Mouse (Mus musculus) telencephalon, adult 2 months (tissue): ENCODE results near the gene Nat8f6.
"Not testable (repeated sequence)": the region's sequence is repeated elsewhere in the genome, so short reads cannot be mapped to it uniquely, and the experiment has no call there.

Source experiments
- DNase-seq: peaks from one replicate; pipeline ENCODE4 v3.0.0-alpha.2; 2011; ENCODE audit warnings: low read depth, low spot score

The Nat8f6 gene

GRCm38 (mm10) chr6:85820837-85821236, at the start of gene Nat8f6, which contains the start of gene Nat8f5:
Nat8f6 (minus strand) TSS chr6:85820954.
Nat8f5 (minus strand) TSS chr6:85820972.
- no peak for DNase-seq

- not testable (repeated sequence) for DNase-seq
These were observed 48.3 kb upstream of the Nat8f6 start, which contains the start of gene Nat8f2 for GRCm38 (mm10) chr6:85869006-85869405. Nat8f2 (minus strand) TSS chr6:85869158.

DNA sequence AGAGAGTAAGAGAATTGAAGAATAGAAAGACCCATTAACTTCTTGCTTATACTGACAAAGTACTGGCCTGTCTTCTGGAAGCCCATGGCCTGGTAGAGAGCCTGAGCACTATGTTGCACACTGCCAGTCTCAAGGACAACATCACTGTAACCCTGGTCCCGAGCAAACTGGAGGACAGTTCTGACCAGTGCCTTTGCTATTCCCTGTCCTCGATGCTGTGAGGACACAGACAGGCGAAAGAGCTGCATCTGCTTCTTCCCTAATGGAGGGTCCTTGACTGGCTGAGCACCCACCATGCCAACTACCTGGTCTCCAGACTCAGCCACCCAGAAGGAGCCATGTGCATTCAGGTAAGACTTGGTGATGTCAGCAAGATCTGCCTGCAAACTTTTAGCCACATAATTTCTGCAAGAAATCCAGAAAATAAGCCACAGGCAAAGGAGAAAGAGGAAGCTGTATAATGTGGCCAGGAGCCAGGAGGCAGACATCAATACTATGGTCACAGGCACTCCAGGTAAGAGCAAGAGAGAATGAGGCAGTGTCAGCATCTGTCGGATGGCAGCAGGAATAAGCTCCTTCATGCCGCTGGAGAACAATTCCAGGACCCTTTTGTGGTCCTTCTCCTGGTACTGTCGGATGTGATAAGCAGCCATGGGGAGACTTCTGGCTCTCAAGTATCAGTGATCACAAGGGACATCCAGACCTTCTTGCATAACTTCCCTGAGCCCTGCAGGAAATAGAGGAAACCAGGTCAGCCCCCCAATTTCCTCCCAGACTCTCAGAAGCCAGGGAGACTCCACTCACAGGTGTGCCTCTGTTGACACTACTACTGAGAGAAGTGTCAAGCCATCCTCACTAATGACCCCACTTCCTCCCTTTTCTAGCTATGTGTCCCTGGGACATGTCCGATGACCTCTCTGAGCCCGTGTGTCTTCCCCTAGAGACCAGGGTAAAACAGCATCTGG, 47.3 kb upstream of the Nat8f6 start:
- no peak for DNase-seq

DNA sequence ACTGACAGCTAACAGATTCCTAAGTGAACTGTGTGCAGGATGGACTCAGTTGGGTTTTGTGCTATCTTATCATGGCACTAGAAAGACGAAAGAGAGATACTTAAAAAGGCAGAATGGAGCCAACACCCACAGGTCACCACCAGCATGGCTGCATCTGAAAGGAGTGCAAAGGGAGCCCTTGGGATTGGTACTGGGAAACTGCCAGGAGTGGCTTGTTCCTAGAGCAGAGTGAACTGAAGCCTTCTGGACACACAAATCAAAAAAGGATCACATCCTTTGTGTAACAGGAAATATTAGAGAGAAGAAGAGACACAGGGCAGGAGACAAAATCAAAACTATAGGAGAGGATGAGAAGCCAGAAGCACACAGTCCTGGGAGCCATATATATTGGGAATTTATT, 46.2 kb upstream of the Nat8f6 start:
- not testable (repeated sequence) for DNase-seq

- DNase-seq = not testable (repeated sequence)
These were observed 45.4 kb upstream of the Nat8f6 start for GRCm38 (mm10) chr6:85866166-85866565.

DNA sequence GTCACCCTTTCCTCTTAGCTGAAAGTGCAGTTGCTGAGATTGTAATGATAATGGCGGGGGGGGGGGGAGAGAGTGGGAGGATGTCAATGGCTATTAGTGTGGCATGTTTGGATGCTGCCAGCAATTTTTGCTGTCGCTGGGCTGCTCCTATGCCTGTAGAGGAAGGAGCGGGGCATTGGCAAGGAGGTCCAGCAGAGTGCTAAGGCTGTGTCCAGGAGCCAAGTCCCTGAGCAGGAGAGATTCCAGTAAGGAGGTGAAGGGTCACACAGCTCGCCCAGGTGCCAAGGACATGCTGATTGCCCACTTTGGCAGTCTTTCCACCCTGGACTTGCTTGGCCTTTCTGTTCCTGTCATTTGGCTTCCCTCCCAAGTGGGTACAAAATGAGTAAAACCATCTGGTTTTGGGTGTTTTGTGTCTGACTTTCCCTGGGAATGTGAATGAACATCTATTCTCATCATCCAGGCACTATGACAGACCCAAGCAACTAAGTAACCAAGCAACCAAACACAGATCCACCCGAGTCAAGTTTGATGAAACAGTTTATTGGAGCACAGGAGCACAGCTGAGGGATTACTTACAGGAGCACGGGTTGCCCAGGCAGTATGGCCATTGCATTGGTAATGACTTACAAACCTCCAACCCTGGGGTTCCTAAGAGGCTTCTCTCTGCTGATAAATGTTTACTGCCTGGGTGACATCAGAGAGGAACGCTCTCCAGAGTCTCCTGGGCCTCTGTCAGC, 44.3 kb upstream of the Nat8f6 start:
- DNase-seq = not testable (repeated sequence)

DNA sequence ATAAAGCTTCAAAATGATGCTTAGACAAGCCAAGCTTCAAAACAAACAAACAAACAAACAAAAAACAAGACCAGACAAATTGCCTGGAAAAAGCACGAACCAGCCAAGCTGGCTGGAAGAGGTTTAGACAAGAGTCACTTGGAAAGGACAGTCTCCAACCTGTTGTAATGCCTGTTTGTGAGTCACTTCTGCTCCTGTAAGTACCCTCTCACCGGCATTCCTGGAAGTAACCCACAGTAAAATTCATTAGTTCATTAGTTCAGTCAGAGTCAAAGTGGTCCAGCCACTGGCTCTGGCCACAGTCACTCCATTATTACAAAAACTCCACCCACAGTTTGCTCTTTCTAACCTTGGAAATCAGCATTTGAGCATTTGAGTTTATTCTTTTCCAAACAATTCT, 43.1 kb upstream of the Nat8f6 start:
- DNase-seq = no peak

GRCm38 (mm10) chr6:85863136-85863535, 42.4 kb upstream of the Nat8f6 start:
- DNase-seq = no peak

DNA sequence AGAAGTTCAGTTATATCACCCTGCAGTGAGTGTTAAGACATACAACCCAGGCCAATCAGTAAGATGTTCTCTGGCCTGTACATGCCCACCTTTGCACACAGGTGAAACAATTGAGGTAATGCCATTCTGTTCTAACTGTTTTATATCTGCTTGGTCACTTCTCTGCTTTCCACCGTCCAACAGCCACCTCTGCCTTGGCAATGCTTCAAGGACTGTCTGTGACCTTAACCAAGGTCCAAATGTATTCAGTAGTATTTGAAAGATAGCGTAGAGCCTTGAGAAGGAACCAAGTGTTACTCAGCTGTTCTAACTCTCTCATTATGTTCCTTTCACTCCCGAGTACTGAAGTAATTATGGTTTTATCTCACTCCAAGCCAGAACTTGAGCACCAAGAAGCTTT, 41.8 kb upstream of the Nat8f6 start:
- no peak for DNase-seq

GRCm38 (mm10) chr6:85861247-85861646, 40.5 kb upstream of the Nat8f6 start:
- no peak for DNase-seq

DNA sequence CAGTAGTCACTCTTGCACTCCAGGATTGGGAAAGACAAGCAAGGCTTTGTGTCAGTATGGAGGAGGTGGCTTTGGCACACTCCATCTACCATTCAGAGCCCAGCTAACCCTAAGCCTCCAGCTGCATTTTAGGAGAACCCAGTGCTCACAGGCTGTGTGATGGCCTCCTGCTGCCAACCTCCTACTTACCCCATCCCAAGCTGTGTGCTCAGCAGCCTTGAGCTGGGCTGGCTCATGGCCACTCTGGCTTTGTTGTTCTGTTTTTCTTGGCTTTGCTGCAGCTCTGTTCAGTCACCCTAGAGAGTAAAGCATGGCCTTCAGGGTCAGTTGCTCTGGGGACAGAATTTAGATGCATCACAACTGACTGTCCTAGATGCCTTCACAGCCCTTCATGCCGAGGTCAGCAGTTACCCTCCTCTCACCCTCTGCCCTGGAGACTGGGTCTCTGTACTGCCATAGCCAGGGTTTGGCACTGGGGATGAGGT, 35.5 kb upstream of the Nat8f6 start:
- DNase-seq = peak; percentile 76

DNA sequence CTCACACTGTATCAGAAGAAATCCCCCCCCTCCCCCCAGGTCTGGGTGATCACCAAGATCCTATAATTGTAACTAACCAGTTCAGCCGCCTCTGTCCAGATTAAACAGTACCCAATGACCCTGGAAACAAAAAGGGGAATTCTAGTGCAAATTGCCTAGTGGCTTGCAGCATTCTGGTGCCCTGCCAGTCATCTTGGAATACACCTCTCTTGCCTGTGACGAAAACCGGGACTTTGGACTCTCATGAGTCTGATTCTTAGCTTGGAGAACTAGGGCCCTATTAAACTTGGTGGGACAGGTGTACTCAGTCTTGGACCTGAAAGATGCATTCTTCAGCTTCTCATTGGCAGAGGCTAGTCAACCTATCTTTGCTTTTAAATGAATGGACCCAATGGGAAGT, 32.7 kb upstream of the Nat8f6 start:
- DNase-seq = no peak

DNA sequence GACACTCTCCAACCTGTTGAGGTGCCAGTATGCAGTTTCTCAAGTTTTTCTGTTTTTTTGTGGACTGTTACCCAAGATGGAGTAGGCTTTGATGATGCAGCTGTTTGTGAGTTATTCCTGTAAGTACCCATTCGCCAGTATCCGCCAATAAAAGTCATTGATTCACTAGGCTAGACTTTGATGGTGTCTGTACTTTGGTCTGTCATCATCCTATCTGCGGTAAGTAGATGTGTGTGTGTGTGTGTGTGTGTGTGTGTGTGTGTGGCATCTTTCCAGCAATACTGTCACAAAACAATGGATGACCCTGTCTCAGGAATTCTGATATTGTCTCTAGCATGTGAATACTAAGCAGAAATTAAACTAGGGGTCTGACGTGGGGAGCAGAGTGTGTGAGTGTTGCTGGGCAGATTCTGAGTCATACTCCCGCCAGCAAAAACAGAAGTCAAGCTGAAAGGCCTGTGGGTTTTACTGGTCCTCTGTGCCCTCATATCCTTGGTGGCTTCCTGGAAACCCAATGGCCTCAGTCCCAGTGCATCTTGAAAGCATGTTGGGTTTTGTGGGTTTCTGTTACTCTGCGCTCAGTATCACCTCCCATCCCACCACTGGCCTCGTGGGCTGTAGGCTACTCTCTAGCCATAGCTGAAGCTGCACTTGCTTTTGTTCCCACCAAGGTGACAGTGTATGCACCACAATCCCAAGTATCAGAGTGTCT, 30.5 kb upstream of the Nat8f6 start:
- DNase-seq = no peak

DNA sequence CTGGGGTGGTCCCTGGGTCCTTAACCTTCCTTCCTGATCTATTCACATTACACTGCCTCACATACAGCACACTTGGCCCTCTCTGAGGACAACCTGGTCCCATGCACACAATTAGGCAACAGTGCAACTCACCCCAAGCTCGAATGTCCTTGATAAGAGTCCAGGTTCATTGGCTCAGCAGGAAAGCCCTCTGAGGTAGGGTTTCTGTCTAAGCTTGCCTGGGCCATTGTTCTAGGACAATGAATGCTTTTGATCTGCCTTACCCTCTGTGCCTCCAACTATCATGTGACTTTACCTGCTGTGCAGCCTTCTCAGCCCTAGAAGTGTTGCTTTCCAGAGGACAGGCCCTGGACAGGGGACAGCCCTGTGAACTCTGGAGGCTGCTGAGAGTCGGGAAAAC, 28.5 kb upstream of the Nat8f6 start:
- DNase-seq = no peak

DNA sequence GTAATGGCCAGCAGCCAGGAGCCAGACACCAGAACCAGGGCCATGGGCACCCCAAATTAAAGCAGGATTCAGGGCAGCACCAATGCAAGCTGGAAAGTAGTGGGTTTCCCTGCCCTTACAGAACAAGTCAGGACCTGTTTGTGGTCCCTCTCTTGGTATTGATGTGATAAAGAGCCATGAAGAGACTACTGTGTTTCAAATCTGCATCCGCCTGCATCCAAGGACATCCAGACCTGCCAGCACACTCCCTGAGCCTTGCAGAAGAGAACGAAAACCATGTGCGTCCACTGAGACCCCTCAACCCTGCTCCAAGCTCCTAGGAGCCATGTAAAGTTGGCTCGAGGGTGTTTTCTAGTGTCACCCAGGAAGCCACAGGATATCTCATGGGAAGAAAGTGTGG, 27.4 kb upstream of the Nat8f6 start:
- DNase-seq = no peak

DNA sequence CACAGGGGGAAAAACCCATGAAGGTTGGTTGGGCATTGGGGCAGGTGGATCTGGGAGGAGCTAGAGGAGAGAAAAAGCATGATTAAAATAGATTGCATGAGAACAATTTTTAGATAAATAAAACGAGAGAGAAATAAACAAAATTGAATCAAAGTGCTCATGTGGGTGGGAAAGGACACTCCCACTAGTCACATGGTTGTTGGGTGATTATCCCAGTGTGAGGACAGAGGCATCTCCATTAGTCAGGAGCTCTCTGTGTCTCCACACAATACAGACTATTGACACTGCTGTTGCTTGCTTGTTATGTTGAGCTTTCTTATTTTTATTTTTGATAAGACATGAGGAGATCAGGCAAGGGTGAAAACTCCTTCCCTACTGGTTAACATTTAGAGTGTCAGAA, 26.2 kb upstream of the Nat8f6 start:
- no peak for DNase-seq

DNA sequence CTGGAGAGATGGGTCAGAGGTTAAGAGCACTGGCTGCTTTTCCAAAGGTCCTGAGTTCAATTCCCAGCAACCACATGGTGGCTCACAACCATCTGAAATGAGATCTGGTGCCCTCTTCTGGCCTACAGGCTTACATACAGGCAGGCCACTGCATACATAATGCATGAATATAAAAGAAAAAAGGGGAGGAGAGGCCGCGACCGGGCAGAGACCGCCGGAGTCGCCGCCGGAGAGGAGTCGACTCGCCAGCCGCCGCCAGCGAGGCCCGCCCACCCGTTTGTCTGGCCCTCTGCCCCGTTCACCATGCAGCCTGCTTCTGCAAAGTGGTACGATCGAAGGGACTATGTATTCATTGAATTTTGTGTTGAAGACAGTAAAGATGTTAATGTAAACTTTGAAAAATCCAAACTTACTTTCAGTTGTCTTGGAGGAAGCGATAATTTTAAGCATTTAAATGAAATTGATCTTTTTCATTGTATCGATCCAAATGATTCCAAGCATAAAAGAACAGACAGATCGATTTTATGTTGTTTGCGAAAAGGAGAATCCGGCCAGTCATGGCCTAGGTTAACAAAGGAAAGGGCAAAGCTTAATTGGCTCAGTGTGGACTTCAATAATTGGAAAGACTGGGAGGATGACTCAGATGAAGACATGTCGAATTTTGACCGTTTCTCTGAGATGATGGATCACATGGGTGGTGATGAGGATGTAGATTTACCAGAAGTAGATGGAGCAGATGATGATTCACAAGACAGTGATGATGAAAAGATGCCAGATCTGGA, 23.1 kb upstream of the Nat8f6 start:
- not testable (repeated sequence) for DNase-seq

DNA sequence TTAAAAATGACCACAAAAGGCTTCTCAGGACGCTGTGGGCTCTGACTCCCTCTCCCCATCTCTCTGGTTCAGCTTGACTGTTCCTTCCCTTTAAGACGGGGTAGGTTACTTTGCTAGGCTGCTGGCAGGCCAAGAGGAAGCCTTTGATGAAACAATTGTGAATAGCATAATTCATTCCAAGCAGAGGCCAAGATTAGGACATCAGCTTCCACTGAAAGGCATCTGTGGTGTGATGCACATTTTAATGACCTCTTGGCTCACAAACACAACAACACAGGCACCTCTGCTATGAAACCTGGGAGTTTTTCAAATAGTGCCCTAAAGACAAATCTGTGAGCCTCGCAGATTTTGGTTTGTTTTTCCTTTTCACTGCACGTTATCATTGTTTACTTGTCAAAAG, 19.2 kb upstream of the Nat8f6 start:
- DNase-seq = peak; percentile 35

- no peak for DNase-seq
These were observed 17.9 kb upstream of the Nat8f6 start for GRCm38 (mm10) chr6:85838674-85839073.

GRCm38 (mm10) chr6:85837307-85837706, 16.6 kb upstream of the Nat8f6 start:
- not testable (repeated sequence) for DNase-seq

DNA sequence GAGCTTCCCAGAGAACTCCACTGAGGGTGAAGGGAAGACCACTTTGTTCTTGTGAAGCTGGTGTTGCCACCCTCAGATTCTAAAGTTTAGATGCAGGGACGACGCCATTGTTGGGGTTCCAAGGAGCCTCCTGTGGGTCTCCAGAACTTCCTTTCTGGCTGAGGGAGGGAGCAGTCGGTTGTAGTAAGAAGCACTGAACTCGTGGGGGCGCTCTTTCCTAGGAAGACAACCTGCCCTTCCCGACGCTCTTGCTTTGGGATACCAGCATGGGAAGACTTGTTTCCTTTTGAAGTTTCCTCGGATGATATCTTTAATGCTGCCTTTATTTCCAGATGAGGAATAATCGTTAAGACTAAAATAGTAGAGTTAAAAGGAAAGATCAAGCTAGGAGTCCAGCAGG, 16.1 kb upstream of the Nat8f6 start:
- DNase-seq = not testable (repeated sequence)
